Mouse (Mus musculus): ENCODE results near the gene Prmt8. TPM values are rescaled to one million over a fixed set of nuclear protein-coding genes. Genes with fewer than 3 reads are reported as not detected.

Prmt8 gene
- polyA plus RNA-seq, 1 experiment from 2014 or later = not detected

GRCm38 (mm10) chr6:127684981-127685380, 84.3 kb downstream of the Prmt8 start:
- Histone ChIP-seq H3K9ac (no peak overlapping the region), H3K27ac (no peak overlapping the region), H3K4me3 (no peak overlapping the region), H3K4me1 (peaks cover 11% of the 10 kb centered on the region), H3K36me3 (no peaks in the 10 kb centered on the region), H3K9me3 (no peaks in the 10 kb centered on the region), H3K4me2 (no peak overlapping the region), H3K27me3 (0 out of 2 replicates have a peak, but pooled peaks cover 5% of the 10 kb centered on the region)
- 80% methylated on average over 4 of the region's 4 CpGs for WGBS
- ATAC-seq (ENCODE audit: borderline replicate concordance, extremely low read depth, low FRiP score, low TSS enrichment) = no peak

- H3K27me3 ChIP-seq = 0 out of 2 replicates have a peak, but pooled peaks cover 5% of the 10 kb centered on the region
- ATAC-seq (ENCODE audit: borderline replicate concordance, extremely low read depth, low FRiP score, low TSS enrichment) = no peak
- no peak overlapping the region for H3K9ac ChIP-seq
- no peak overlapping the region for H3K27ac ChIP-seq
- no peak overlapping the region for H3K4me2 ChIP-seq
- no peaks in the 10 kb centered on the region for H3K9me3 ChIP-seq
- no peaks in the 10 kb centered on the region for H3K36me3 ChIP-seq
- H3K4me1 ChIP-seq = peaks cover 11% of the 10 kb centered on the region
- WGBS = 32% methylated on average over 8 of the region's 8 CpGs
- H3K4me3 ChIP-seq = no peak overlapping the region
Measured at GRCm38 (mm10) chr6:127683561-127683960, 85.7 kb downstream of the Prmt8 start.

DNA sequence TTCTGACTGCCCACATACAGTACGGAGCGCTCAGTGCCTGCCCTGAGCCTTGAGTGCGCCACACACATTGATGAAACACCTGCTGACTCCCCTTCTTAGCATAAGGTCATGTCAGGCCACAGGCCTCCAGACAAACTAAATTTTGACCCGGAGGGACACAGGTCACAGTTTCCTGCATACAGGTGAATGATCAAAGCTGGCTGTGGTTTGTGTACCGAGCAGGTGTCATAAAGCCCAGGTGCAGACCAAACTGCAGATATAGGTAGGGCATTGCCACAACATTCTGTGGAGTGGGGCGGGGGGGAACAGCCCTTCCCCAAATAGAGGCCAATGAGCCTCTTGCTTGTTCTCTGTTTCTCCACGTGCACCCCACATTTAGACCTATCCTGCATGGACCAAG, 88.5 kb downstream of the Prmt8 start:
- H3K4me2 ChIP-seq = no peak overlapping the region
- no peaks in the 10 kb centered on the region for H3K36me3 ChIP-seq
- no peak for ATAC-seq (ENCODE audit: borderline replicate concordance, extremely low read depth, low FRiP score, low TSS enrichment)
- WGBS = 80% methylated on average over 7 of the region's 7 CpGs
- H3K27me3 ChIP-seq = 0 out of 2 replicates have a peak, but pooled peaks cover 5% of the 10 kb centered on the region
- no peak overlapping the region for H3K27ac ChIP-seq
- H3K4me1 ChIP-seq = peaks cover 11% of the 10 kb centered on the region
- no peaks in the 10 kb centered on the region for H3K9me3 ChIP-seq
- H3K4me3 ChIP-seq = no peak overlapping the region
- H3K9ac ChIP-seq = no peak overlapping the region

GRCm38 (mm10) chr6:127678998-127679397, 90.3 kb downstream of the Prmt8 start:
- Histone ChIP-seq H3K27ac (no peak overlapping the region), H3K9me3 (no peaks in the 10 kb centered on the region), H3K27me3 (0 out of 2 replicates have a peak, but pooled peaks cover 5% of the 10 kb centered on the region), H3K4me2 (no peak overlapping the region), H3K4me1 (peaks cover 10% of the 10 kb centered on the region), H3K36me3 (no peaks in the 10 kb centered on the region), H3K4me3 (no peak overlapping the region), H3K9ac (no peak overlapping the region)
- WGBS = 81% methylated on average over 3 of the region's 3 CpGs
- no peak for ATAC-seq (ENCODE audit: borderline replicate concordance, extremely low read depth, low FRiP score, low TSS enrichment)

DNA sequence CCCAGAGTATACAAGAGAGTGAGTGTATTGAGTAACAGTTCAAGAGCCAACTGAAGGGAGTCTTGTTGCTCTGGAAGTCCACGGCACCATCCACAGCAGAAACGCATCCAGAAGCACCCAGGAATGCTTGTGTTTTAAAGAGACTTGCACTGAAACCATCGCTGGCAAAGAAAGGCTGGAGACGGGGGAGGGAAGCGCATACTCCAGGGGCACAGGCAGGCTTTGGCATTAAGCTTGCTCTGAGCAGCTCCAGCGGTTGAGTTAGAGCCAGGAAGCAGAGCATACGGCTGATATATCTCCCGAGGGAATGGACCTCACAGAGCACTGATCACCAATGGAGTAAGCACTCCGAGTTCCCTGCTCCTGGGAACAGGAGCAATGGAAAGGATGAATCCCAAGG, 91.0 kb downstream of the Prmt8 start:
- Histone ChIP-seq H3K4me2 (no peak overlapping the region), H3K9ac (no peak overlapping the region), H3K27me3 (0 out of 2 replicates have a peak, but pooled peaks cover 4% of the 10 kb centered on the region), H3K36me3 (no peaks in the 10 kb centered on the region), H3K9me3 (no peaks in the 10 kb centered on the region), H3K27ac (no peak overlapping the region), H3K4me1 (peaks cover 3% of the 10 kb centered on the region), H3K4me3 (no peak overlapping the region)
- WGBS = 66% methylated on average over 9 of the region's 9 CpGs
- no peak for ATAC-seq (ENCODE audit: borderline replicate concordance, extremely low read depth, low FRiP score, low TSS enrichment)

DNA sequence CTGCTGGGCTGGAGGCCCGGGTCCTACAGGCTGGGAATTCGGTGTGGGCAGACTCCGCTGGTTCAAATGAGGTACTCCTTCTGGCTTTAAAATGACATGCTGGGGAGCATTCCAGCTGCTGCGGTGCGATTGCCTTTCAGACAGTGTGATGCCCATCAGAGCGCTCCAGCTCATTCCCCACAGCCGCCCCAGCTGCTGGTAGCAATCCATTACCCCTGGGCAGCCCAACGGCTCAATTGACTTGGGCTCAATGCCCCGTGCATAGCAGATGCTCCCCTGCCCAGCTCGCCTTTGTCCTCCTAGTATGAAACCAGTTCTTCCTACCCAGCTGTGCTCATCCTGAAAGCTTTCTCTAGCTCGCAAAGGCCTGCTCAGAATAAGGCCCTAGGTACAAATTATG, 92.4 kb downstream of the Prmt8 start:
- no peak overlapping the region for H3K4me2 ChIP-seq
- no peaks in the 10 kb centered on the region for H3K9me3 ChIP-seq
- H3K4me3 ChIP-seq = no peak overlapping the region
- H3K27ac ChIP-seq = no peak overlapping the region
- no peak for ATAC-seq (ENCODE audit: borderline replicate concordance, extremely low read depth, low FRiP score, low TSS enrichment)
- H3K27me3 ChIP-seq = no peaks in the 10 kb centered on the region
- no peaks in the 10 kb centered on the region for H3K4me1 ChIP-seq
- WGBS = 76% methylated on average over 11 of the region's 11 CpGs
- H3K36me3 ChIP-seq = no peaks in the 10 kb centered on the region
- H3K9ac ChIP-seq = no peak overlapping the region

DNA sequence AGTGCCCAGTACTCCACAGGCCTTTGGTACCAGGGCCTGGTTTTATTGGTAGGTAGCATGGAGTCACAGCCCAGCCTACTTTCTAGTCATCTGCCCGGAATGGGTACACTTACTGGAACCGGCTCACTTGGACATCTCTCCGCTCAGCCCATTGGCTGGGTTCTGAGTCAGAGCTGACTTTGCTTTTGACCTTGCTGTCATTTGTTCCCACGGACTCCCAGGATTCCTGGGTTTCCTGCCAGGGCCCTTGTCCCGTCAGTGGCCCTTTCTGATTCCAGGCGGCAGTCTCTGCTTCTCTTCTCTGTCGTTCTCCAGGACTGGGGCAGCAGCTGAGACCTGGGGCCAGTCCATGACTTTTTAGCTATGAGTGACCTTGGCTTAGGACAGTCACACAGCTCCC, 97.2 kb downstream of the Prmt8 start:
- H3K4me1 ChIP-seq = no peaks in the 10 kb centered on the region
- H3K27ac ChIP-seq = no peak overlapping the region
- H3K4me3 ChIP-seq = no peak overlapping the region
- no peak overlapping the region for H3K9ac ChIP-seq
- H3K4me2 ChIP-seq = no peak overlapping the region
- H3K9me3 ChIP-seq = no peaks in the 10 kb centered on the region
- WGBS = 64% methylated on average over 7 of the region's 7 CpGs
- no peaks in the 10 kb centered on the region for H3K36me3 ChIP-seq
- ATAC-seq (ENCODE audit: borderline replicate concordance, extremely low read depth, low FRiP score, low TSS enrichment) = no peak
- no peaks in the 10 kb centered on the region for H3K27me3 ChIP-seq

GRCm38 (mm10) chr6:127670031-127670430, 99.2 kb downstream of the Prmt8 start:
- no peaks in the 10 kb centered on the region for H3K27me3 ChIP-seq
- 88% methylated on average over 4 of the region's 4 CpGs for WGBS
- H3K4me3 ChIP-seq = no peak overlapping the region
- H3K27ac ChIP-seq = no peak overlapping the region
- no peak for ATAC-seq (ENCODE audit: borderline replicate concordance, extremely low read depth, low FRiP score, low TSS enrichment)
- H3K9me3 ChIP-seq = no peaks in the 10 kb centered on the region
- no peak overlapping the region for H3K9ac ChIP-seq
- H3K4me2 ChIP-seq = no peak overlapping the region
- H3K36me3 ChIP-seq = no peaks in the 10 kb centered on the region
- no peaks in the 10 kb centered on the region for H3K4me1 ChIP-seq

DNA sequence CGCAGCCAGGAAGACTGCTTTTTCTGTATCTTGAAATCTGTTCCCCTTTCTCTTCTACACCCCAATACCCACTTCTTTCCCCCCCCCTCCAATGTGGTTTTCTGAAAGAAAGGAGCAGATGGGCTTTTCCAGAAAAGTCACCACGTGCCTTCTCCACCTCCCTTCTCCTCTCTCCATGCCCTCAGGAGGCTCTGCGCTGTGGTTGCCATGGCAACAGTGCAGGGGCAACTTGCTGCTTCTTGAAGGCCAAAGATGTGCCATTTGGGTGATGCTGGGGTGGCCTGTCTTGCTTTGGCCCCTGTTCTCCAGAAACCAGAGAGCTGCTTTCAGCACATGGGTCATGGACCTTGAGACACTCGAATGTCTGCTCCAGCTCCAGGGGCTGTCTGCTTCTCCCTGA, 100.0 kb downstream of the Prmt8 start:
- Histone ChIP-seq H3K27ac (no peak overlapping the region), H3K27me3 (no peaks in the 10 kb centered on the region), H3K4me3 (no peak overlapping the region), H3K9me3 (no peaks in the 10 kb centered on the region), H3K9ac (no peak overlapping the region), H3K36me3 (no peaks in the 10 kb centered on the region), H3K4me2 (no peak overlapping the region), H3K4me1 (no peaks in the 10 kb centered on the region)
- WGBS = 75% methylated on average over 4 of the region's 4 CpGs
- ATAC-seq (ENCODE audit: borderline replicate concordance, extremely low read depth, low FRiP score, low TSS enrichment) = no peak

GRCm38 (mm10) chr6:127663263-127663662, 106.0 kb downstream of the Prmt8 start:
- 35% methylated on average over 7 of the region's 7 CpGs for WGBS
- Histone ChIP-seq H3K4me1 (0 out of 2 replicates have a peak, but pooled peaks cover 19% of the 10 kb centered on the region), H3K9me3 (no peaks in the 10 kb centered on the region), H3K27ac (no peak overlapping the region), H3K27me3 (no peaks in the 10 kb centered on the region), H3K36me3 (no peaks in the 10 kb centered on the region), H3K9ac (no peak overlapping the region), H3K4me3 (no peak overlapping the region), H3K4me2 (no peak overlapping the region)
- ATAC-seq (ENCODE audit: borderline replicate concordance, extremely low read depth, low FRiP score, low TSS enrichment) = no peak

DNA sequence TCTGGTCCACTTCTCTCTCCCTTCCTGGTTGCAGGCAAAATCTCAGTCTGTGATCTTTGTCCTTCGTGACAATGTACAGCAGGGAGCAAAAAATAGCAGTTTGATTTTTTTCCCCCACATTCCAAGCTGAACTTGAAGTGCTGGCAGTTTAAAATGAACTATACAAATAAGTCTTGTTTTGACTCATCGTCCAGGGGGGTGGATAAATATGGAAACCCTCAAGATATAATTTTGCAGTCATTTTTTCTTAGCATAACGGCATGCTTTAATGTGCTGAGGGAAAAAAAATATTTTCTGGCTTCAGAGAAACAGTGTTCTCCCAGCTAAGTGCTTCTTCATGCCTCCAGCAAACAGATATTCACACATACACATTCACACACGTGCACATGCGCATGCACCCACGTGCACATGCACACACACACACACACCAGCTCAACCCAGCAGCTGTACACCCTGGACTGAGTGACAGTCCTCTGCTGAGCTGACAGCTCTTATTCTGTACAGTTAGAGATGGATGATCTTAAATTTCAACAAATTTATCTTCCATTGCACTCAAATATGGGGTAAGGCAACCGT, 107.5 kb downstream of the Prmt8 start:
- Histone ChIP-seq H3K4me3 (no peak overlapping the region), H3K9me3 (no peaks in the 10 kb centered on the region), H3K9ac (no peak overlapping the region), H3K4me1 (0 out of 2 replicates have a peak, but pooled peaks cover 19% of the 10 kb centered on the region), H3K27ac (no peak overlapping the region), H3K36me3 (no peaks in the 10 kb centered on the region), H3K27me3 (no peaks in the 10 kb centered on the region), H3K4me2 (no peak overlapping the region)
- no peak for ATAC-seq (ENCODE audit: borderline replicate concordance, extremely low read depth, low FRiP score, low TSS enrichment)
- WGBS = 56% methylated on average over 7 of the region's 7 CpGs

GRCm38 (mm10) chr6:127659966-127660365, 109.3 kb downstream of the Prmt8 start:
- no peak overlapping the region for H3K4me2 ChIP-seq
- WGBS = 59% methylated on average over 4 of the region's 4 CpGs
- no peak overlapping the region for H3K9ac ChIP-seq
- no peaks in the 10 kb centered on the region for H3K27me3 ChIP-seq
- no peak overlapping the region for H3K4me3 ChIP-seq
- ATAC-seq (ENCODE audit: borderline replicate concordance, extremely low read depth, low FRiP score, low TSS enrichment) = no peak
- H3K9me3 ChIP-seq = no peaks in the 10 kb centered on the region
- no peaks in the 10 kb centered on the region for H3K36me3 ChIP-seq
- H3K27ac ChIP-seq = no peak overlapping the region
- 0 out of 2 replicates have a peak, but pooled peaks cover 19% of the 10 kb centered on the region for H3K4me1 ChIP-seq

- Histone ChIP-seq H3K9me3 (no peaks in the 10 kb centered on the region), H3K27me3 (no peaks in the 10 kb centered on the region), H3K9ac (no peak overlapping the region), H3K27ac (no peak overlapping the region), H3K4me2 (no peak overlapping the region), H3K4me1 (0 out of 2 replicates have a peak, but pooled peaks cover 19% of the 10 kb centered on the region), H3K36me3 (0 out of 2 replicates have a peak, but pooled peaks cover under 1% of the 10 kb centered on the region), H3K4me3 (no peak overlapping the region)
- 59% methylated on average over 5 of the region's 5 CpGs for WGBS
- ATAC-seq (ENCODE audit: borderline replicate concordance, extremely low read depth, low FRiP score, low TSS enrichment) = no peak
Measured at GRCm38 (mm10) chr6:127659472-127659871, 109.8 kb downstream of the Prmt8 start.

All from lung, embryonic 15.5 days (tissue).